Mouse (Mus musculus) bone marrow macrophage, adult 2 months (primary cell): ENCODE data around the gene Prrxl1. TPM values are rescaled to one million over a fixed set of nuclear protein-coding genes. Genes with fewer than 3 reads are reported as not detected.

Experiments
- H3K27ac ChIP-seq: 2 replicates; pipeline ENCODE4 v1.5.1; 2012; ENCODE audit warnings: low read depth, low read length; ENCODE audit not compliant: insufficient read depth
- H3K4me1 ChIP-seq: 2 replicates; pipeline ENCODE4 v1.6.1; 2012; ENCODE audit warnings: low read length; ENCODE audit not compliant: control insufficient read depth, insufficient read depth
- H3K4me3 ChIP-seq: 2 replicates; pipeline ENCODE4 v1.5.1; 2012; ENCODE audit warnings: mild to moderate bottlenecking, low read length, moderate library complexity; ENCODE audit not compliant: insufficient read depth
- CTCF ChIP-seq: IDR thresholded peaks from 2 replicates; pipeline ENCODE4 v1.5.1; 2012; ENCODE audit warnings: low read depth, mild to moderate bottlenecking, low read length, moderate library complexity
- POLR2A ChIP-seq: IDR thresholded peaks from 2 replicates; pipeline ENCODE4 v1.6.1; 2012; ENCODE audit warnings: mild to moderate bottlenecking, low read depth, low read length, borderline replicate concordance
- polyA plus RNA-seq: library from polyadenylated mRNA; stranded (reverse); fragments of >200 nt; gene quantifications from 2 replicates; pipeline ENCODE4 v1.2.4, GENCODE M21; 2012; ENCODE audit not compliant: missing spikeins, insufficient read depth, insufficient read length

Gene Prrxl1
- not detected in 2 replicates for polyA plus RNA-seq

DNA sequence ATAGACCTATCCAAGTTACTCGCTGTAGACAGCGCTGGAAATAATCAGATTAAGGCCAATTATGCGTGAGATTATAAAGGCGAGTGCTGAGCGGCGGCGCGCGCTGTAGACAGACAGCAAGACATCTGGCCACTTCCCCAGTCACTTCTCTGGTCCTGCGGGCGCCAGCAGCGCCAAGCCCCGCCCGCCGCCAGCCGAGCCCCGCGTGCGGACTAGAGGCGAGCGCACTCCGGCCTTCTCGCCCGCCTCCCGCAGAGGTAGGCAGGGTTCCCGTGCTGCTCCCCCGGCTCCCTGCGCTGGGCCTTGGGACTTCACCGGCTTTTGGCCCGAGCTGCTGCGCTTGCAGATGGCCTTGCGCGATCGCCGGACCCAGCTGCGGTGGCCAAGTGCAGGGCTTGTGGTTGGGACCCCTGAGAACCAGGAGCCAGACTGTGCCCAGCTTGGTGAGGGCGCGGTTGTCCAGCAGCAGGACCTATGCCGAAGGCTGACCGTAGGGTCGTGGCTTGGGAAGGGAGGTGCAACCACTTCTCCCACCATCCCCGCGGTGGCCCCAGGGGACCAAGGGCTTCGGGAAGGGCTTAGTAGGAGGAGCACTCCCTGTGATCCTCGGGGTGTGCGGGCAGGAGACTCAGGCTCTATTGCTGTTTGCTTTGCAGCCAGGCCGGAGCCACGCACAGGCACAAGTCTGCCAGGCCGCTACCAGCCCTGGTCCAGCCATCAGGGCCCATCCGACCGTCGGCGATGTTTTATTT, at the start of gene Prrxl1:
Gene Prrxl1 (plus strand): TSS at position 118 of the 752 bp plus-strand sequence.
- H3K27ac ChIP-seq, result no peak within 1 kb of the TSS
- TF ChIP-seq POLR2A, result no peak
- no peak for TF ChIP-seq CTCF
- no peak within 1 kb of the TSS for H3K4me3 ChIP-seq
- no peaks in the 10 kb centered on the region for H3K4me1 ChIP-seq

DNA sequence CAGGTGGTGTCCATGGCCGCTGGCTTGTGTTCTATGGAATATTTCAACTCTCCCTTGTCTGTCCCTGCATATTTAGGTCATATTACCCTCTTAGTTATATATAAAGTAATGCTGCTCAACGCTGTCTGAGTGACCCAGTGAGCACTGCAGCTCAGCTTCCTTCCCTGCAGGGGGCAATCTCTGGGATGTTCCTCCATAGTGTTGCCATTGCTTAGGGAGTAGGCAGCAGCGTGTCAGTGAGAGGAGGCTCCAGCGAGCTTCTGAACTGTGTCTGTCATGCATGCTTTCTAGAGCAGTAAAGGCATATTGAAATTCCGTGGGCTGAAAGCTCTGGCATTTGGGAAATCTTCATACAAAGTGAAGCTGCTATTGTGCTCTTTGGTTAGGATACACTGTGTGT, 47.4 kb upstream of the Prrxl1 start:
- TF ChIP-seq POLR2A (no peak), CTCF (no peak)
- H3K4me1 ChIP-seq, result peaks cover 3% of the 10 kb centered on the region
- no peak overlapping the region for H3K4me3 ChIP-seq

DNA sequence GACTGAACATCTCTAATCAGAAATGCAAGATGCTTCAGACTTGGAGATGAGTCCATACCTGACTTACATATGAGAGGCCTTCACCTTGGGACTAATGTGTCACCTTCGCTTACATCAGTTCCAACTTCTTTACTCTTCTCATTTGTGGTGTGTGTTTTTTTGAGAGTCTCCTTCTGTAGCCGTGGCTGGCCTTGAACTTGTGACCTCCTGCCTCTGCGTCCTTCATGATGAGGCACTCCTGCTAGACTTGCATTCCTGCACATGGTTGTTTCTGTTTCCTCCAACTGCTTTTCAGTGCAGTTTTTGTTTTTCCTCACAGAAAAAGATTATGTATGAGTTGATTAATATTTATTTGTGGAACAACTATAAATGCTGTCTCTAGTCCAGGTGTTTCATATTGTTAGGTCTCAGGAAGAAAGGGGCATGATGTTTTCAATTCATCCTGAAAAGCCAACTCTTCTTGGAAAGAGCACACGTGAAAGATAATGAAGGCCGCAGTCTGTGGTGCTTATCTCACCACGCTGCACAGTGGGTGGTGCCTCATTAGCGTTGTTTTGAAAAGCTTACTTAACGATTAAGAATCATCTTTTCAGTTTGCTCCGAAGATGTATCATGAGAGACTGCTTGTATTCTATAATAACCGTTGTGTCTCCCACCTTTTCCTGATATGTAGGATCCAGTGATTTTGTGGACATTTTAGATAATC, 45.9 kb upstream of the Prrxl1 start:
- no peak for TF ChIP-seq CTCF
- no peak overlapping the region for H3K4me3 ChIP-seq
- H3K4me1 ChIP-seq, result no peaks in the 10 kb centered on the region
- no peak overlapping the region for H3K27ac ChIP-seq

More for the DNA sequence above, 47.4 kb upstream of the Prrxl1 start:
- H3K27ac ChIP-seq, result no peak overlapping the region

DNA sequence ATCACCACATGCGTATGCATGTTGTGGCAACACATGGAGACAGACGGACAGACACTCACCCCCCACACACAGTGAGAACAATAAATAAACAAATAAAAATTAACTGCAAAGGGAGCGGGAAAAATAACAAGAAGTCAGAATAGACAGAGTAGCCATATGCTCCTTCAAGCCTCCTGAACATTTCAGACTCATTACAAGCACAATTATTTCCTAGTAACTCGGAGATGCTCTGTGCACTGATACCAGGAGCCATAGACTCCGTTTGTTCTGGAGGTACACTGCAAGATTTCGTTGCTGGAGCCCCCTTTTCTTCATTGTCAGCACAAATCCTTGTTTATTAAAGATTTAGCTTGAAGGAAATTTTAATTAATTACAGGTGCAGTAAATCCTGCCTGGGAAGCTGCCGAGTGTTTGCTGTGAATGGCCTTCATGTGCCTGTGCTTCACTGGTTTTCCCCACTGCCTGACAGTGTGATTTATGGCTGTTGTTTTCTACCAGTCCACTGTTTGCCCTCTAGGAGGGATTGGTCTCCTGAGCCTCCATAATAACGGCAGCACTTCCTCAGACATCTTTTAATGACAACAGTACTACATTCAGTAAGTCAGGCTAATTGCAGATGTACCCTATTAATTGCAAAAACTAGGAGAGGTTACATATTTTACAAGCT, 44.2 kb upstream of the Prrxl1 start:
- H3K4me3 ChIP-seq, result no peak overlapping the region
- TF ChIP-seq POLR2A, result no peak
- TF ChIP-seq CTCF, result no peak
- no peaks in the 10 kb centered on the region for H3K4me1 ChIP-seq
- no peak overlapping the region for H3K27ac ChIP-seq

DNA sequence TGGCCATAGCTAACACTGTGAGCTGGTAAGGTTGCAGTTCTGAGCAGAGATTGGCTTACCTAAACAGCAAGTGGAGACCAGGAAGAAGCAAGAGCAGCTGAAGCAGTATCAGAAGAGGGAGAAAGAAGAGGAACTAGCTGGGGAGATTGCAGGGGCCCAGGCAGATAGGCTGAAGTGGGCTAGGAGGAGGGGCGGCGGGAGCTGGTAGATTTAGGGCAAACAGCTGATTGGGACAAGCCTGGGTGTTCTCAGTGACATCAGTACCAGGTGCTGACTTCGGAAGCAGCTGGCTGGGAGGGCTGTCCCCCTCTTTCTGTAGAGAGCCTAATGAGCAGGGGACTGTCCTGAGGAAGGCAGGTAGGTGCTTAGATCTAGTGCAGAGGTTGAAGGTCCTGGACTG, 37.8 kb upstream of the Prrxl1 start:
- TF ChIP-seq POLR2A (no peak), CTCF (no peak)
- no peak overlapping the region for H3K27ac ChIP-seq
- H3K4me1 ChIP-seq, result no peaks in the 10 kb centered on the region
- H3K4me3 ChIP-seq, result no peak overlapping the region

DNA sequence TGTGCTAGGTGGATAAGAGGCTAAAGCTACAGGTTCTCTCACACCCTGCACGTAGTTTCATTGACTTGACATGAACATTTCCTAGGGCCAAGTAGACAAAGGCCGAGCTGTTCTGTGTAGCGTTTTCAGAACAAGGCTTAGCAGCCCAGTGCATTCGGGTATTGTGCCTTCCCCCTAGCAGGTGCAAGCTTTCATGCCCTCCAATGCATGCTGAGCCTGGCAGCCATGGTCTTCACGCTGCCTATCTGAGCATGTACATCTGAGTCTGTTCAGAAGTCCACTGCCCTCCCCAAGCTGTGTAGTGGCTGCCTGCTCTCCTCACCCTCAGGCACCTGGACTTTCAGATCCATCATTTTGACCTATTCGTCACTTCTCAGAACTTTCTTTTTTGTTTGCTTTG, 35.5 kb upstream of the Prrxl1 start:
- TF ChIP-seq CTCF (no peak), POLR2A (no peak)
- Histone ChIP-seq H3K4me1 (no peaks in the 10 kb centered on the region), H3K27ac (no peak overlapping the region), H3K4me3 (no peak overlapping the region)

DNA sequence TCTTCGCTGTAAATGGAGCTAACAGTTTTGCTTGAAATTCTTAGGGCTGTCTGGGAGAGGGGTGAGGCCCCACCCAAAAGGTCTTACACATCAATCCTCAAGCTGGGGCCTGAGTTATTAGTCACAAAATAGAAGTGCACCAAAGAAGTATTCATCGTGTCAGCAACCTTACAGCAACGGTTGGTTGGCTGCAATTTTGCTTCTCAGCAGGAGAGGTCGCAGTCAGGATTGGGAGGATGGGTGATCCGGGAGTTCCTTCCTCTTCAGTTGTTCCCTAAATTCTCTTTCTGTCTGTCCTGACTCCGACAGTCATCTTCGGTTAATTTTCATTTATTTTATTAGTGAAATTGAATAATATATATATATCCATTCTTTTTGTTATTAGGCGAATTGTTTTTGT, 26.7 kb upstream of the Prrxl1 start:
- Histone ChIP-seq H3K27ac (no peak overlapping the region), H3K4me1 (no peaks in the 10 kb centered on the region), H3K4me3 (no peak overlapping the region)
- TF ChIP-seq POLR2A, result no peak
- no peak for TF ChIP-seq CTCF

DNA sequence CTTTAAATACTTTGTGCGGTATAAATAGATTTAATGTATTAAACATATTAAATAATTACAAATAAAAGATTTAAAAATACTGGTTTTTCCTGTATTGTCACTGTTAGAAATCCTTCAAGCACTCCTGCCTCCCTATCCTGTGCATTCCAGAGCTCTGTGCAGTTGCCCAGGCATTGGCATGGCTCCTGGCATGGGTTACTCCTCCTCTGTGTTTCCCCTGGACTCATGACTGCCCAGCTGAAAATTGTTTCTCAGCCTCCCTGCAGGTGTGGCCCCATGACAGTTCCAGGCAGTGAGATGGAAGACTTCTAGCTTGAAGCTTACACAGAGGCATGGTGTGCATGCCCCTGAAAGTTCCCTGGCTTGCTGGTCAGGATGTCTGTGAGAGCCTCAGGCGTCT, 20.8 kb upstream of the Prrxl1 start:
- Histone ChIP-seq H3K27ac (no peak overlapping the region), H3K4me1 (no peaks in the 10 kb centered on the region), H3K4me3 (no peak overlapping the region)
- TF ChIP-seq CTCF (no peak), POLR2A (no peak)

DNA sequence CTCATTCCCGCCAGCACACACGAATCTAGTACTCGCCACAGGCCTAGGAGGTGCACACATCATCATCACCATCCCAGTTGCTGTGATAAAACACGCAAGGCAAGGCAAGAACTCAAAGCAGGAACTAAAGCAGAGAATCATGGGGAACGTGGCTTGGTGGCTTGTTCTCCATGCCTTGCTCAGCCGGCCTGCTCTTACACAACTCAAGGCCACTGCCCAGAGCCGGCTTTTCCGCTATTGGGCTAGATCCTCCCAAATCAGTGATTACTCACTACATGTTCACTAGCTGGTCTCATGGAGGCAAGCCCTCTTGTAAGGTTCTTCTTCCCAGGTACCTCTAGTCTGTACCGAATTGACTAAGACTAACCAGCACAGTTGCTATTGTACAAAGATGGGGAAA, 15.5 kb upstream of the Prrxl1 start:
- TF ChIP-seq POLR2A, result no peak
- no peak for TF ChIP-seq CTCF
- Histone ChIP-seq H3K27ac (no peak overlapping the region), H3K4me3 (no peak overlapping the region), H3K4me1 (no peaks in the 10 kb centered on the region)

DNA sequence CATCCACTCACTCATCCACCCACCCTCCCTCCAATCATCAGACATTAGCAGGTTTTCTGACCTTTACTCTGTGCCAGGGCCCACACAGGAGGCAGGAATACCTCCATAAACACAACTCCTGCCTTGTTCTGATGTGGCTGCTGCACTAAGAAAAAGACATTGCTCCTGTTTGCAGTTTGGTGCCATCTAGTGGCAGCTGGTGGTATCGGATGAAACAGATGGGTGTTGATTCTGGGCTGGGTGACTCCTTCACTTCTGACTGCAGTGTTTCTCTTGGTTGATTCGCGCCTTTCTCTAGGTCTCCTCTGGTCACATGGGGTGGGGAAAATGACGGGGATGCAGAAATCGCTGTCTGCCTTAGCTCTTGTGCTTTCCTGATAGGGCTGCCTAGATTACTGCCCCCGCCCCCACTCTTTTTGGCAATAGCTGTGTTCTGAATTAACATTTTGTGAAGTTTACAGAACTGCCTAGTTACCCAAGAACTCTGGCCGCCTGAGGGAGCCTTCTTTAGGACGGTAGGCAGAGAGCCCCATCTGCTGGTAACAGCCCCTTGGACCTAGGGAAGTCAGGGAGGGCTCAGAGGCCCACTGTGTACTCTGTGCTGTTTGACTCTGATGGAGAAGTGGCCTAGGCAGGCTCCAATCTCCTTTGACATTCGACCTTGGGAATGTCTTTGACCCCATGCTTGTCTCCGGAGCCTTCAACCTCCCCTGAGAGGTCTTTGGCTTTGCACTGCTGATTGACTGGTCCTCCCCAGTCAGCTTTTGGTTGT, 12.0 kb upstream of the Prrxl1 start:
- Histone ChIP-seq H3K4me1 (no peaks in the 10 kb centered on the region), H3K27ac (no peak overlapping the region), H3K4me3 (no peak overlapping the region)
- no peak for TF ChIP-seq POLR2A
- peak; percentile 49 for TF ChIP-seq CTCF
